ENCODE assay signal across 20 mouse cellular contexts in the genomic region with DNA sequence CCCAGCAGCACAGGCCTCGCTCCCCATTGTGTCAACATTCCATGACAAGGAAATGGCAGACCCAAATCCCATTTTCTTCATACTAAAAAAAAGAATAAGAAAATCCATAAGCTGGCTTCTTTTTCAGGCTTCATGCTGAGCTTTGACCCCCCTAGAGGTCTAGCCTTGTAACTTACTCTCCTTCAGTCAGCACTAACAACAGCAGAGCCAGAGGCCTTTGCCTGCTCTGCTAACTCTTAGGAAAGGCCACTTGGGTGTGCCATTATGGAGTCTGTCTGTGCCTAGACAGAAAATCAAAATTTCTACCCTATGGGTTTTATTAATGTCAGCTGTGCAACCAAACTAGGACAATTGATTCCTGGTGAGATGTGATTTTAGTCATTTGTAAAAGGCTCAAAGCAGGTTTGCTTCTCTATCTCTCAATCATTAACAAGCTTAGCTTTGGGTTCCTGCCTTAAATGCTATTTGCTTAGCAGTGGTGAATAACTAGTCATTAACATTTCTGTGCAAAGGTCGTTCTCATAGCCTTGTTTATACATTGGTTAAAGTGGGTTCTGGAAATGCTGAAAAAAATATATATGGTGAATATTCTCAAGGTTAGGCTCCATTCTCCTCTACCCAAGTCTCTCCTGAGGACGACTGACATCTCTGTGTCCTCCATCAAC. TPM values are rescaled to one million over a fixed set of nuclear protein-coding genes. Genes with fewer than 3 reads are reported as not detected.
DNase-seq lines count a peak whose midpoint lies in the region; TF ChIP-seq lines count a peak whose summit lies in the region.
"Had no signal": no experiment of that assay in that cellular context is flagged by ENCODE, and none has a peak within 500 bp of the region (broad histone marks: within the 10 kb centered on the region; RNA-seq: fewer than 3 reads in every experiment).

No protein-coding gene starts in this region.

- peak overlapping the region; percentile 31; the same call in 1 of the 2 replicates for H3K27ac ChIP-seq in kidney, adult 2 months (ENCODE audit: insufficient read depth, low read depth, low read length)
- no peak overlapping the region for H3K27ac ChIP-seq in liver, adult 2 months (replicated peaks; ENCODE audit: insufficient read depth, low read depth, low read length)
- peak overlapping the region; percentile 25 for H3K27ac ChIP-seq in small intestine, adult 2 months (ENCODE audit: insufficient read depth, low read depth, low read length)
- H3K27ac ChIP-seq: embryonic facial prominence, embryonic 12.5 days; forebrain, embryonic 15.5 days; heart, embryonic 10.5 days had no signal

- H3K27me3 ChIP-seq in kidney, adult 2 months (replicated peaks; ENCODE audit: control insufficient read depth, insufficient read depth, low read length), result no peaks in the 10 kb centered on the region
- no peaks in the 10 kb centered on the region for H3K27me3 ChIP-seq in liver, adult 2 months (ENCODE audit: control insufficient read depth, insufficient read depth, low read length)
- H3K27me3 ChIP-seq in small intestine, adult 2 months (ENCODE audit: control insufficient read depth, insufficient read depth, low read length), result no peaks in the 10 kb centered on the region
- H3K27me3 ChIP-seq: embryonic facial prominence, embryonic 12.5 days; forebrain, embryonic 15.5 days had no signal

- DNase-seq in kidney, adult 2 months, result peak; percentile 62
- no peak for DNase-seq in kidney, postnatal 25 days
- peak; percentile 33 for DNase-seq in liver, adult 2 months (ENCODE audit: extremely low read depth, low read depth, low spot score)
- no peak for DNase-seq in liver
- no peak for DNase-seq in cerebellum, adult 9-10 months
- DNase-seq in thymus, postnatal 36 days, result no peak
- DNase-seq: adrenal gland, adult 8-10 months; adrenal gland, postnatal 36 days; B cell, adult 2 months; cerebellum, adult 11 months; cerebellum, adult 8-10 months; cerebellum, postnatal 25 days; gastrocnemius, postnatal 10 days; heart, adult 18-20 months; heart, postnatal 10 days had no signal

- no peaks in the 10 kb centered on the region for H3K36me3 ChIP-seq in kidney, adult 2 months (ENCODE audit: control insufficient read depth, insufficient read depth, low read length)
- no peaks in the 10 kb centered on the region for H3K36me3 ChIP-seq in liver, adult 2 months (ENCODE audit: control insufficient read depth, insufficient read depth, low read length)
- H3K36me3 ChIP-seq in small intestine, adult 2 months (ENCODE audit: control insufficient read depth, insufficient read depth, low read length), result no peaks in the 10 kb centered on the region
- H3K36me3 ChIP-seq: embryonic facial prominence, embryonic 12.5 days; forebrain, embryonic 15.5 days; G1E; heart, embryonic 10.5 days had no signal

- peaks cover 11% of the 10 kb centered on the region; the same call in 1 of the 2 replicates for H3K4me1 ChIP-seq in kidney, adult 2 months (ENCODE audit: control insufficient read depth, insufficient read depth, low read length)
- peaks cover 9% of the 10 kb centered on the region; the same call in 1 of the 2 replicates for H3K4me1 ChIP-seq in liver, adult 2 months (ENCODE audit: control insufficient read depth, insufficient read depth, low read length)
- peaks cover 5% of the 10 kb centered on the region; the same call in 1 of the 2 replicates for H3K4me1 ChIP-seq in small intestine, adult 2 months (ENCODE audit: control insufficient read depth, insufficient read depth, insufficient read length, low read length)
- H3K4me1 ChIP-seq: embryonic facial prominence, embryonic 12.5 days; forebrain, embryonic 15.5 days had no signal

- TF ChIP-seq POLR2A in kidney, adult 2 months (IDR thresholded peaks at IDR 0.05; ENCODE audit: low read depth, low read length), result no peak
- no peak for TF ChIP-seq POLR2A in liver, adult 2 months (IDR thresholded peaks at IDR 0.05; ENCODE audit: extremely low read depth, insufficient read depth, low read length)
- no peak for TF ChIP-seq POLR2A in small intestine, adult 2 months (IDR thresholded peaks at IDR 0.05; ENCODE audit: low read depth, low read length)

- WGBS in kidney, adult 2 months, result 62% methylated on average over 3 of the region's 3 CpGs
- WGBS in liver, adult 2 months, result 70% methylated on average over 3 of the region's 3 CpGs
- 49% methylated on average over 3 of the region's 3 CpGs for WGBS in small intestine, adult 2 months

- H3K9ac ChIP-seq in liver, adult 2 months (ENCODE audit: low read depth, low read length), result no peak overlapping the region
- H3K9ac ChIP-seq: embryonic facial prominence, embryonic 12.5 days; forebrain, embryonic 15.5 days had no signal

- H3K4me3 ChIP-seq in kidney, adult 2 months (ENCODE audit: insufficient read depth, low read depth, low read length), result no peak overlapping the region
- H3K4me3 ChIP-seq in liver, adult 2 months (ENCODE audit: insufficient read depth, low read depth, low read length), result no peak overlapping the region
- no peak overlapping the region for H3K4me3 ChIP-seq in small intestine, adult 2 months (ENCODE audit: low read depth, low read length)
- H3K4me3 ChIP-seq: embryonic facial prominence, embryonic 12.5 days; forebrain, embryonic 15.5 days; heart, embryonic 10.5 days had no signal

- H3K79me2 ChIP-seq in liver, adult 2 months (ENCODE audit: control insufficient read depth, insufficient read depth, low read length), result no peaks in the 10 kb centered on the region

- no peak for TF ChIP-seq CTCF in kidney, adult 2 months (conservative IDR thresholded peaks at IDR 0.05; ENCODE audit: insufficient read depth, insufficient read length, low read depth, low read length)
- TF ChIP-seq CTCF in liver, adult 2 months (IDR thresholded peaks at IDR 0.05; ENCODE audit: low read depth, low read length), result no peak
- TF ChIP-seq CTCF in small intestine, adult 2 months (IDR thresholded peaks at IDR 0.05; ENCODE audit: extremely low read depth, insufficient read length, insufficient replicate concordance, low read depth, low read length), result no peak

RNA-seq across cellular contexts. Expression of gene Tent5a, which starts 49.6 kb away (rescaled TPM):
- polyA plus RNA-seq in kidney, adult 2 months (2012; rRNA removed), result 2.3 and 2.5 TPM in 2 replicates
- 7.6 and 9.1 TPM in 2 replicates for total RNA-seq in liver, adult 2 months (2014; rRNA removed)
- polyA plus RNA-seq in liver, adult 2 months (2012; rRNA removed), result 2.3 and 3.0 TPM in 2 replicates
- polyA plus RNA-seq in small intestine, adult 2 months (2012; rRNA removed), result 4.8 and 15.9 TPM in 2 replicates

Comparison
In these comparisons a context has a peak if more than half of its experiments do, and no peak if none do; other contexts are left out.
1. DNase-seq: peak in kidney, adult 2 months (single experiment) and liver, adult 2 months (single experiment); none in kidney, postnatal 25 days (0 of 2), liver (single experiment), cerebellum, adult 9-10 months (single experiment) and thymus, postnatal 36 days (0 of 2).